In genomic region chr12:77014908-77015307, GRCm38 (mm10) we compare ENCODE assay signal across 14 mouse cellular contexts.
"Had no signal": no experiment of that assay in that cellular context is flagged by ENCODE, and none has a peak within 500 bp of the region (broad histone marks: within the 10 kb centered on the region; RNA-seq: fewer than 3 reads in every experiment).

No protein-coding gene starts in this region.

- DNase-seq: retina, postnatal 1 day; right cerebral cortex, adult 18-20 months; right cerebral cortex, postnatal 25 days; right cerebral cortex, postnatal 4 days; spleen, adult 18-20 months; thymus, adult 2 months; thymus, postnatal 25 days; thymus, postnatal 4 days had no signal

- H3K4me1 ChIP-seq: midbrain, embryonic 13.5 days; midbrain, embryonic 15.5 days; neural tube, embryonic 12.5 days had no signal

- H3K4me3 ChIP-seq: liver, embryonic 12.5 days; lung, embryonic 15.5 days; megakaryocyte, embryonic 14.5 days; midbrain, embryonic 13.5 days; midbrain, embryonic 15.5 days; neural tube, embryonic 12.5 days had no signal
